Mouse (Mus musculus): ENCODE measurements at regions not wholly inside any gene's neighbourhood (a gene's known extent, or its start where the extent isn't known, plus 50 kb on each side); places are given as distances from the start of the nearest gene placed in this dataset.

- TF ChIP-seq CTCF (IDR thresholded peaks at IDR 0.05; ENCODE audit: insufficient read depth, low read length) (no peak), POLR2A (IDR thresholded peaks at IDR 0.05; ENCODE audit: borderline replicate concordance, extremely low read depth, low read depth, low read length) (no peak)
Measured at GRCm38 (mm10) chr14:72227853-72228252, 263.8 kb downstream of the Gm9195 start.
